17 mouse cellular contexts compared by ENCODE assay signal in the genomic region with DNA sequence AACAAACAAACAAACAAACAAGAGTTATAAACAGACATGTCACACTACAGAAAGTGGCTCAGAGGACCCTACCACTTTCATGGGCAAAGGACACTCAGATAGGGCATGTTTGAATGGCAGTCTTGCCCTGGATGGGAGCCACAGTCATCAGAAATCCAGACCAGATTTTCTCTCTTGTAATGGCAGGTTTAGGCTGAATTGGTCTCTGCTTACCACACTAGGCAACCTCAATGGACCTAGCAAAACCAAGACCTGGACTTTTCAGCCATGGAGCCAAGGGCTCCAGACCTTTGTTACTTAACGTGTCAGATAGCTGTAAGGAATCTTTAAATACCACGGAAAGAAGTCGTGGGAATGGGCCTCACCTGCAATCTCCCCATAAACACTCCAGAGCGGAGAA. TPM values are rescaled to one million over a fixed set of nuclear protein-coding genes. Genes with fewer than 3 reads are reported as not detected.
DNase-seq lines count a peak whose midpoint lies in the region; ATAC-seq lines count a peak whose summit lies in the region.
"Had no signal": no experiment of that assay in that cellular context is flagged by ENCODE, and none has a peak within 500 bp of the region (broad histone marks: within the 10 kb centered on the region; RNA-seq: fewer than 3 reads in every experiment).

No protein-coding gene starts in this region.

- peaks cover 39% of the 10 kb centered on the region for H3K27me3 ChIP-seq in embryonic facial prominence, embryonic 11.5 days (ENCODE audit: control insufficient read depth, insufficient read depth, low read length)
- H3K27me3 ChIP-seq in embryonic facial prominence, embryonic 10.5 days (replicated peaks; ENCODE audit: low read depth, poor library complexity, severe bottlenecking) = peaks cover 85% of the 10 kb centered on the region
- H3K27me3 ChIP-seq in neural tube, embryonic 13.5 days = peaks cover 76% of the 10 kb centered on the region
- peaks cover 12% of the 10 kb centered on the region for H3K27me3 ChIP-seq in midbrain, embryonic 15.5 days (replicated peaks)
- H3K27me3 ChIP-seq in liver, embryonic 11.5 days (replicated peaks; ENCODE audit: control insufficient read depth, insufficient read depth, low read length) = peaks cover 55% of the 10 kb centered on the region

- no peak overlapping the region for H3K9ac ChIP-seq in embryonic facial prominence, embryonic 11.5 days (replicated peaks; ENCODE audit: low read length)
- no peak overlapping the region for H3K9ac ChIP-seq in neural tube, embryonic 13.5 days
- no peak overlapping the region for H3K9ac ChIP-seq in midbrain, embryonic 15.5 days
- no peak overlapping the region for H3K9ac ChIP-seq in liver, embryonic 11.5 days (ENCODE audit: low read depth, low read length)
- H3K9ac ChIP-seq: limb, embryonic 13.5 days; liver, embryonic 15.5 days had no signal

- peaks cover 4% of the 10 kb centered on the region for H3K4me1 ChIP-seq in embryonic facial prominence, embryonic 11.5 days (ENCODE audit: control insufficient read depth, insufficient read depth, low read length)
- H3K4me1 ChIP-seq in embryonic facial prominence, embryonic 10.5 days = peaks cover 32% of the 10 kb centered on the region
- peaks cover 37% of the 10 kb centered on the region for H3K4me1 ChIP-seq in neural tube, embryonic 13.5 days (replicated peaks)
- H3K4me1 ChIP-seq in midbrain, embryonic 15.5 days = peaks cover 35% of the 10 kb centered on the region
- H3K4me1 ChIP-seq in liver, embryonic 11.5 days (replicated peaks; ENCODE audit: control insufficient read depth, insufficient read depth, low read length) = peaks cover 13% of the 10 kb centered on the region

- ATAC-seq in embryonic facial prominence, embryonic 11.5 days (replicated peaks; ENCODE audit: insufficient number of reproducible peaks, low FRiP score, low TSS enrichment, low read depth) = no peak
- no peak for ATAC-seq in neural tube, embryonic 13.5 days (ENCODE audit: low read depth)
- no peak for ATAC-seq in midbrain, embryonic 15.5 days (replicated peaks)
- ATAC-seq in liver, embryonic 11.5 days (replicated peaks; ENCODE audit: low FRiP score) = no peak
- ATAC-seq: activated CD4-positive, CD25-positive, alpha-beta regulatory T cell, adult 4 months had no signal

- no peak overlapping the region for H3K4me3 ChIP-seq in embryonic facial prominence, embryonic 11.5 days (ENCODE audit: low read depth, low read length)
- H3K4me3 ChIP-seq in embryonic facial prominence, embryonic 10.5 days = no peak overlapping the region
- H3K4me3 ChIP-seq in neural tube, embryonic 13.5 days = peak overlapping the region; percentile 56; the same call in 1 of the 2 replicates
- H3K4me3 ChIP-seq in midbrain, embryonic 15.5 days = no peak overlapping the region; the same call in 1 of the 2 replicates
- no peak overlapping the region for H3K4me3 ChIP-seq in liver, embryonic 11.5 days (ENCODE audit: low read depth, low read length)
- H3K4me3 ChIP-seq: erythroblast, embryonic 14.5 days; myocyte had no signal

- peak; percentile 26 for DNase-seq in embryonic facial prominence, embryonic 11.5 days (ENCODE audit: low spot score)
- no peak for DNase-seq in embryonic facial prominence, embryonic 10.5 days (ENCODE audit: low spot score)
- DNase-seq in neural tube, embryonic 10.5 days (ENCODE audit: extremely low spot score, low spot score) = no peak
- DNase-seq in T-cell, adult 2 months (ENCODE audit: low spot score) = no peak
- DNase-seq in liver, embryonic 11.5 days (ENCODE audit: low spot score) = no peak
- DNase-seq: heart, postnatal 14 days had no signal

- H3K27ac ChIP-seq in embryonic facial prominence, embryonic 11.5 days (replicated peaks; ENCODE audit: low read depth, low read length) = no peak overlapping the region
- no peak overlapping the region for H3K27ac ChIP-seq in embryonic facial prominence, embryonic 10.5 days (replicated peaks)
- no peak overlapping the region for H3K27ac ChIP-seq in neural tube, embryonic 13.5 days (replicated peaks)
- H3K27ac ChIP-seq in midbrain, embryonic 15.5 days = no peak overlapping the region
- H3K27ac ChIP-seq in liver, embryonic 11.5 days (ENCODE audit: low read depth, low read length) = no peak overlapping the region
- H3K27ac ChIP-seq: limb, embryonic 13.5 days; liver, embryonic 15.5 days had no signal

- no peaks in the 10 kb centered on the region for H3K36me3 ChIP-seq in embryonic facial prominence, embryonic 11.5 days (replicated peaks; ENCODE audit: control insufficient read depth, insufficient read depth, low read depth, low read length)
- no peaks in the 10 kb centered on the region for H3K36me3 ChIP-seq in embryonic facial prominence, embryonic 10.5 days (replicated peaks)
- H3K36me3 ChIP-seq in neural tube, embryonic 13.5 days = no peaks in the 10 kb centered on the region
- no peaks in the 10 kb centered on the region for H3K36me3 ChIP-seq in midbrain, embryonic 15.5 days (replicated peaks)
- no peaks in the 10 kb centered on the region for H3K36me3 ChIP-seq in liver, embryonic 11.5 days (ENCODE audit: control insufficient read depth, insufficient read depth, low read length)
- H3K36me3 ChIP-seq: limb, embryonic 13.5 days; liver, embryonic 15.5 days had no signal

- H3K9me3 ChIP-seq in embryonic facial prominence, embryonic 11.5 days (replicated peaks; ENCODE audit: control insufficient read depth, low read length) = no peaks in the 10 kb centered on the region
- H3K9me3 ChIP-seq in embryonic facial prominence, embryonic 10.5 days = no peaks in the 10 kb centered on the region
- H3K9me3 ChIP-seq in neural tube, embryonic 13.5 days = no peaks in the 10 kb centered on the region
- H3K9me3 ChIP-seq in midbrain, embryonic 15.5 days = no peaks in the 10 kb centered on the region
- no peaks in the 10 kb centered on the region for H3K9me3 ChIP-seq in liver, embryonic 11.5 days (ENCODE audit: control insufficient read depth, low read length)
- H3K9me3 ChIP-seq: limb, embryonic 13.5 days; liver, embryonic 15.5 days had no signal

- H3K4me2 ChIP-seq in embryonic facial prominence, embryonic 11.5 days (ENCODE audit: low read depth, low read length) = no peak overlapping the region
- peak overlapping the region; percentile 67; the same call in 1 of the 2 replicates for H3K4me2 ChIP-seq in neural tube, embryonic 13.5 days
- peak overlapping the region; percentile 64 for H3K4me2 ChIP-seq in midbrain, embryonic 15.5 days
- no peak overlapping the region for H3K4me2 ChIP-seq in liver, embryonic 11.5 days
- H3K4me2 ChIP-seq: limb, embryonic 13.5 days had no signal

- WGBS in embryonic facial prominence, embryonic 11.5 days = 18% methylated on average over 4 of the region's 4 CpGs
- 26% methylated on average over 4 of the region's 4 CpGs for WGBS in embryonic facial prominence, embryonic 10.5 days
- WGBS in neural tube, embryonic 13.5 days = 20% methylated on average over 4 of the region's 4 CpGs
- WGBS in midbrain, embryonic 15.5 days = 10% methylated on average over 4 of the region's 4 CpGs
- 23% methylated on average over 4 of the region's 4 CpGs for WGBS in liver, embryonic 11.5 days

RNA-seq across cellular contexts. Expression of gene Rtbdn, which starts 3.1 kb away (rescaled TPM):
- not detected in 2 replicates for polyA plus RNA-seq in embryonic facial prominence, embryonic 11.5 days (2014; fragmentation: Nextera tagmentation; extraction: Ambion mirVana)
- 0.36 and 0.91 TPM in 2 replicates for polyA plus RNA-seq in embryonic facial prominence, embryonic 10.5 days (2016; fragmentation: Nextera tagmentation; extraction: Ambion mirVana)
- polyA plus RNA-seq in neural tube, embryonic 13.5 days (2015; fragmentation: Nextera tagmentation; extraction: Ambion mirVana) = 1.4 and 1.6 TPM in 2 replicates
- 2.8 and 3.4 TPM in 2 replicates for polyA plus RNA-seq in midbrain, embryonic 15.5 days (2015; fragmentation: Nextera tagmentation; extraction: Ambion mirVana)
- 0.22 and 0.49 TPM in 2 replicates for polyA plus RNA-seq in liver, embryonic 11.5 days (2014; fragmentation: Nextera tagmentation; extraction: Ambion mirVana)
- polyA plus RNA-seq: activated CD4-positive, CD25-positive, alpha-beta regulatory T cell, adult 4 months; erythroblast, embryonic 14.5 days; gonadal fat pad, adult 2 months; heart, embryonic 11.5 days; kidney, embryonic 14.5 days; myocyte had no signal

RNA-seq across cellular contexts. Expression of gene Mast1, which starts 6.5 kb away (rescaled TPM):
- polyA plus RNA-seq in embryonic facial prominence, embryonic 11.5 days (2014; fragmentation: Nextera tagmentation; extraction: Ambion mirVana) = 2.8 and 3.9 TPM in 2 replicates
- 2.3 and 3.4 TPM in 2 replicates for polyA plus RNA-seq in embryonic facial prominence, embryonic 10.5 days (2016; fragmentation: Nextera tagmentation; extraction: Ambion mirVana)
- polyA plus RNA-seq in neural tube, embryonic 13.5 days (2015; fragmentation: Nextera tagmentation; extraction: Ambion mirVana) = 62.7 and 70.3 TPM in 2 replicates
- polyA plus RNA-seq in midbrain, embryonic 15.5 days (2015; fragmentation: Nextera tagmentation; extraction: Ambion mirVana) = 76.2 and 84.8 TPM in 2 replicates
- polyA plus RNA-seq in liver, embryonic 11.5 days (2014; fragmentation: Nextera tagmentation; extraction: Ambion mirVana) = 0.14 and 0.29 TPM in 2 replicates
- polyA plus RNA-seq: myocyte had no signal

RNA-seq across cellular contexts. Expression of gene Gm49661, which starts 25.5 kb away (rescaled TPM):
- not detected in 2 replicates for polyA plus RNA-seq in embryonic facial prominence, embryonic 11.5 days (2014; fragmentation: Nextera tagmentation; extraction: Ambion mirVana)
- not detected in 2 replicates for polyA plus RNA-seq in embryonic facial prominence, embryonic 10.5 days (2016; fragmentation: Nextera tagmentation; extraction: Ambion mirVana)
- not detected in 2 replicates for polyA plus RNA-seq in neural tube, embryonic 13.5 days (2015; fragmentation: Nextera tagmentation; extraction: Ambion mirVana)
- not detected in 2 replicates for polyA plus RNA-seq in midbrain, embryonic 15.5 days (2015; fragmentation: Nextera tagmentation; extraction: Ambion mirVana)
- polyA plus RNA-seq in liver, embryonic 11.5 days (2014; fragmentation: Nextera tagmentation; extraction: Ambion mirVana) = not detected in 2 replicates
- polyA plus RNA-seq: activated CD4-positive, CD25-positive, alpha-beta regulatory T cell, adult 4 months; erythroblast, embryonic 14.5 days; heart, embryonic 11.5 days; intestine, embryonic 14.5 days; kidney, embryonic 14.5 days; limb, embryonic 13.5 days; liver, embryonic 15.5 days; myocyte had no signal

RNA-seq across cellular contexts. Expression of gene Prdx2, which starts 25.7 kb away (rescaled TPM):
- 1,219 and 1,316 TPM in 2 replicates for polyA plus RNA-seq in embryonic facial prominence, embryonic 11.5 days (2014; fragmentation: Nextera tagmentation; extraction: Ambion mirVana)
- polyA plus RNA-seq in embryonic facial prominence, embryonic 10.5 days (2016; fragmentation: Nextera tagmentation; extraction: Ambion mirVana) = 1,193 and 1,272 TPM in 2 replicates
- 1,236 and 1,369 TPM in 2 replicates for polyA plus RNA-seq in neural tube, embryonic 13.5 days (2015; fragmentation: Nextera tagmentation; extraction: Ambion mirVana)
- 1,276 and 1,344 TPM in 2 replicates for polyA plus RNA-seq in midbrain, embryonic 15.5 days (2015; fragmentation: Nextera tagmentation; extraction: Ambion mirVana)
- 1,398 and 1,409 TPM in 2 replicates for polyA plus RNA-seq in liver, embryonic 11.5 days (2014; fragmentation: Nextera tagmentation; extraction: Ambion mirVana)

RNA-seq across cellular contexts. Expression of gene Rnaseh2a, which starts 25.9 kb away (rescaled TPM):
- polyA plus RNA-seq in embryonic facial prominence, embryonic 11.5 days (2014; fragmentation: Nextera tagmentation; extraction: Ambion mirVana) = 109 and 137 TPM in 2 replicates
- 147 and 148 TPM in 2 replicates for polyA plus RNA-seq in embryonic facial prominence, embryonic 10.5 days (2016; fragmentation: Nextera tagmentation; extraction: Ambion mirVana)
- 55.0 and 55.6 TPM in 2 replicates for polyA plus RNA-seq in neural tube, embryonic 13.5 days (2015; fragmentation: Nextera tagmentation; extraction: Ambion mirVana)
- 54.2 and 54.7 TPM in 2 replicates for polyA plus RNA-seq in midbrain, embryonic 15.5 days (2015; fragmentation: Nextera tagmentation; extraction: Ambion mirVana)
- polyA plus RNA-seq in liver, embryonic 11.5 days (2014; fragmentation: Nextera tagmentation; extraction: Ambion mirVana) = 195 and 197 TPM in 2 replicates

Comparison
In these comparisons a context has a peak if more than half of its experiments do, and no peak if none do; other contexts are left out.
1. H3K4me2 ChIP-seq: peak in neural tube, embryonic 13.5 days (single experiment) and midbrain, embryonic 15.5 days (single experiment); none in embryonic facial prominence, embryonic 11.5 days (single experiment) and liver, embryonic 11.5 days (single experiment).
2. RNA of gene Mast1, which starts 6.5 kb away (polyA plus RNA-seq): 76.2 to 84.8 TPM in midbrain, embryonic 15.5 days and 62.7 to 70.3 TPM in neural tube, embryonic 13.5 days; 2.3 to 3.4 TPM in embryonic facial prominence, embryonic 10.5 days, 2.8 to 3.9 TPM in embryonic facial prominence, embryonic 11.5 days and 0.14 to 0.29 TPM in liver, embryonic 11.5 days; every median in the first group is over 10 times any median in the second.